Mouse (Mus musculus) kidney, embryonic 15.5 days (tissue): ENCODE measurements around the gene Atrnl1. TPM values are rescaled to one million over a fixed set of nuclear protein-coding genes. Genes with fewer than 3 reads are reported as not detected.
A peak's percentile ranks its signal among the peaks of the same experiment; 100 is the strongest.
"Not testable (repeated sequence)": the region's sequence is repeated elsewhere in the genome, so short reads cannot be mapped to it uniquely, and the experiment has no call there.

Experiments
- ATAC-seq: fragments of 200-750 bp; cut with Nextera tagmentation; replicated peaks from 2 replicates; pipeline ENCODE4 v1.8.0; 2017; ENCODE audit warnings: moderate TSS enrichment; ENCODE audit not compliant: low FRiP score
- H3K27ac ChIP-seq: fragments of 300-500 bp; sonication (generic); 2 replicates; pipeline ENCODE4 v1.5.1; 2015; ENCODE audit warnings: mild to moderate bottlenecking, inconsistent platforms
- H3K27me3 ChIP-seq: fragments of 300-500 bp; sonication (generic); 2 replicates; pipeline ENCODE4 v1.6.1; 2015; ENCODE audit warnings: inconsistent platforms
- H3K36me3 ChIP-seq: fragments of 300-500 bp; sonication (generic); 2 replicates; pipeline ENCODE4 v1.6.1; 2015; ENCODE audit warnings: inconsistent platforms
- H3K4me1 ChIP-seq: fragments of 300-500 bp; sonication (generic); 2 replicates; pipeline ENCODE4 v1.6.1; 2015; ENCODE audit warnings: inconsistent platforms
- H3K4me2 ChIP-seq: fragments of 300-500 bp; sonication (generic); 2 replicates; pipeline ENCODE4 v1.6.1; 2015; ENCODE audit warnings: moderate library complexity, mild to moderate bottlenecking, inconsistent platforms
- H3K4me3 ChIP-seq: fragments of 300-500 bp; sonication (generic); replicated peaks from 2 replicates; pipeline ENCODE4 v1.5.1; 2015; ENCODE audit warnings: mild to moderate bottlenecking, inconsistent platforms
- H3K9ac ChIP-seq: fragments of 300-500 bp; sonication (generic); 2 replicates; pipeline ENCODE4 v1.6.1; 2015; ENCODE audit warnings: mild to moderate bottlenecking, inconsistent platforms
- H3K9me3 ChIP-seq: fragments of 300-500 bp; sonication (generic); replicated peaks from 2 replicates; pipeline ENCODE4 v1.6.1; 2016; ENCODE audit warnings: inconsistent platforms
- WGBS: fragments of 180-500 bp; shearing (Covaris S2); methylation state at CpG from one replicate; pipeline ENCODE4 v1.1.7; 2015; ENCODE audit warnings: mixed read lengths; 5-methylcytosine and 5-hydroxymethylcytosine counted together
- polyA plus RNA-seq: library from polyadenylated mRNA; unstranded; fragments of >200 nt; fragmentation: Nextera tagmentation; extraction: Ambion mirVana; gene quantifications from 2 replicates; pipeline ENCODE4 v1.2.1, GENCODE M21; 2015

Gene Atrnl1
- polyA plus RNA-seq, 1 experiment from 2014 or later: 9.2 TPM

- Histone ChIP-seq H3K4me1 (no peaks in the 10 kb centered on the region), H3K4me3 (no peak overlapping the region), H3K4me2 (no peak overlapping the region), H3K36me3 (no peaks in the 10 kb centered on the region), H3K27ac (no peak overlapping the region), H3K27me3 (no peaks in the 10 kb centered on the region), H3K9me3 (no peaks in the 10 kb centered on the region), H3K9ac (no peak overlapping the region)
- 73% methylated on average over 16 of the region's 16 CpGs for WGBS
- ATAC-seq: no peak
Observed at GRCm38 (mm10) chr19:57961738-57962640, 351.2 kb downstream of the Atrnl1 start.

GRCm38 (mm10) chr19:57963874-57964273 lies 353.0 kb downstream of the Atrnl1 start:
- Histone ChIP-seq H3K36me3 (no peaks in the 10 kb centered on the region), H3K9ac (no peak overlapping the region), H3K4me3 (no peak overlapping the region), H3K9me3 (no peaks in the 10 kb centered on the region), H3K27ac (no peak overlapping the region), H3K4me2 (no peak overlapping the region), H3K4me1 (no peaks in the 10 kb centered on the region), H3K27me3 (no peaks in the 10 kb centered on the region)
- ATAC-seq: no peak
- WGBS: 88% methylated on average over 6 of the region's 6 CpGs

GRCm38 (mm10) chr19:57969766-57970165 lies 358.9 kb downstream of the Atrnl1 start:
- no peak overlapping the region for H3K9ac ChIP-seq
- 92% methylated on average over 7 of the region's 7 CpGs for WGBS
- no peak for ATAC-seq

GRCm38 (mm10) chr19:57970342-57970895 lies 359.6 kb downstream of the Atrnl1 start:
- no peak overlapping the region for H3K4me3 ChIP-seq
- no peak overlapping the region for H3K4me2 ChIP-seq
- H3K9me3 ChIP-seq: no peaks in the 10 kb centered on the region
- H3K9ac ChIP-seq: no peak overlapping the region
- H3K36me3 ChIP-seq: peaks cover 8% of the 10 kb centered on the region
- WGBS: 79% methylated on average over 13 of the region's 13 CpGs
- H3K4me1 ChIP-seq: no peaks in the 10 kb centered on the region
- ATAC-seq: no peak
- no peaks in the 10 kb centered on the region for H3K27me3 ChIP-seq
- H3K27ac ChIP-seq: no peak overlapping the region

More at GRCm38 (mm10) chr19:57969766-57970165, 358.9 kb downstream of the Atrnl1 start:
- Histone ChIP-seq H3K9me3 (no peaks in the 10 kb centered on the region), H3K27me3 (no peaks in the 10 kb centered on the region), H3K27ac (no peak overlapping the region), H3K4me2 (no peak overlapping the region), H3K4me3 (no peak overlapping the region), H3K4me1 (no peaks in the 10 kb centered on the region), H3K36me3 (peaks cover 3% of the 10 kb centered on the region; the same call in 1 of the 2 replicates)

- no peak overlapping the region for H3K27ac ChIP-seq
- 93% methylated on average over 6 of the region's 6 CpGs for WGBS
- no peak for ATAC-seq
- H3K4me1 ChIP-seq: no peaks in the 10 kb centered on the region
- H3K9me3 ChIP-seq: no peaks in the 10 kb centered on the region
- peaks cover 22% of the 10 kb centered on the region for H3K36me3 ChIP-seq
- H3K4me2 ChIP-seq: no peak overlapping the region
- no peak overlapping the region for H3K4me3 ChIP-seq
- H3K27me3 ChIP-seq: no peaks in the 10 kb centered on the region
- H3K9ac ChIP-seq: no peak overlapping the region
Observed at GRCm38 (mm10) chr19:57975201-57975600, 364.4 kb downstream of the Atrnl1 start.

GRCm38 (mm10) chr19:57985918-57986900 lies 375.4 kb downstream of the Atrnl1 start:
- H3K9ac ChIP-seq: no peak overlapping the region
- H3K9me3 ChIP-seq: no peaks in the 10 kb centered on the region
- H3K27me3 ChIP-seq: no peaks in the 10 kb centered on the region
- ATAC-seq: no peak
- H3K27ac ChIP-seq: no peak overlapping the region
- no peaks in the 10 kb centered on the region for H3K36me3 ChIP-seq
- H3K4me2 ChIP-seq: no peak overlapping the region
- no peak overlapping the region for H3K4me3 ChIP-seq
- 87% methylated on average over 21 of the region's 21 CpGs for WGBS
- peaks cover 23% of the 10 kb centered on the region for H3K4me1 ChIP-seq

- peaks cover 23% of the 10 kb centered on the region for H3K4me1 ChIP-seq
- no peak overlapping the region for H3K9ac ChIP-seq
- H3K36me3 ChIP-seq: no peaks in the 10 kb centered on the region
- no peak overlapping the region for H3K4me3 ChIP-seq
- H3K9me3 ChIP-seq: no peaks in the 10 kb centered on the region
- H3K27ac ChIP-seq: no peak overlapping the region
- no peak for ATAC-seq
- H3K27me3 ChIP-seq: no peaks in the 10 kb centered on the region
- WGBS: 66% methylated on average over 17 of the region's 17 CpGs
- H3K4me2 ChIP-seq: no peak overlapping the region
Observed at GRCm38 (mm10) chr19:57987696-57988393, 377.0 kb downstream of the Atrnl1 start.

- ATAC-seq: peak; percentile 58
- Histone ChIP-seq H3K27me3 (no peaks in the 10 kb centered on the region), H3K4me2 (no peak overlapping the region), H3K27ac (no peak overlapping the region), H3K9ac (no peak overlapping the region), H3K9me3 (no peaks in the 10 kb centered on the region), H3K4me3 (no peak overlapping the region), H3K36me3 (no peaks in the 10 kb centered on the region), H3K4me1 (peaks cover 23% of the 10 kb centered on the region)
- WGBS: 32% methylated on average over 10 of the region's 10 CpGs
Observed at GRCm38 (mm10) chr19:57988559-57989093, 377.8 kb downstream of the Atrnl1 start.

GRCm38 (mm10) chr19:57991099-57991760 lies 380.4 kb downstream of the Atrnl1 start:
- peaks cover 23% of the 10 kb centered on the region for H3K4me1 ChIP-seq
- no peaks in the 10 kb centered on the region for H3K27me3 ChIP-seq
- H3K4me3 ChIP-seq: no peak overlapping the region
- H3K4me2 ChIP-seq: no peak overlapping the region
- H3K27ac ChIP-seq: no peak overlapping the region
- no peak for ATAC-seq
- no peaks in the 10 kb centered on the region for H3K9me3 ChIP-seq
- H3K36me3 ChIP-seq: no peaks in the 10 kb centered on the region
- WGBS: 88% methylated on average over 14 of the region's 14 CpGs
- no peak overlapping the region for H3K9ac ChIP-seq

- H3K27me3 ChIP-seq, H3K4me3 ChIP-seq, H3K36me3 ChIP-seq, H3K4me1 ChIP-seq, ATAC-seq, H3K27ac ChIP-seq, H3K4me2 ChIP-seq, H3K9me3 ChIP-seq, H3K9ac ChIP-seq: not testable (repeated sequence)
- WGBS: 93% methylated on average over 15 of the region's 15 CpGs
Observed at GRCm38 (mm10) chr19:57994174-57994833, 383.5 kb downstream of the Atrnl1 start.
